Mouse (Mus musculus): ENCODE measurements around the gene Foxr2. TPM values are rescaled to one million over a fixed set of nuclear protein-coding genes. Genes with fewer than 3 reads are reported as not detected.

Foxr2 gene
- polyA plus RNA-seq (2012; rRNA removed) (0.06 and 0.10 TPM in 2 replicates), polyA plus RNA-seq (2014; fragmentation: Nextera tagmentation; extraction: Ambion mirVana) (not detected in 2 replicates)

- ATAC-seq (ENCODE audit: low FRiP score, low read depth) (no peak), DNase-seq (ENCODE audit: low spot score) (no peak)
- WGBS = 26% methylated on average over 3 of the region's 3 CpGs
- Histone ChIP-seq H3K27ac (replicated peaks; ENCODE audit: low read depth, low read length) (no peak within 1 kb of the TSS), H3K4me3 (replicated peaks; ENCODE audit: low read length) (no peak within 1 kb of the TSS), H3K4me1 (ENCODE audit: control insufficient read depth, insufficient read depth, low read length) (no peaks in the 10 kb centered on the region), H3K27me3 (ENCODE audit: control insufficient read depth, insufficient read depth, low read length) (0 out of 2 replicates have a peak, but pooled peaks cover 4% of the 10 kb centered on the region), H3K36me3 (ENCODE audit: control insufficient read depth, insufficient read depth, low read length) (no peaks in the 10 kb centered on the region), H3K9ac (ENCODE audit: low read depth, low read length, severe bottlenecking) (no peak within 1 kb of the TSS), H3K4me2 (replicated peaks; ENCODE audit: low read depth, low read length, severe bottlenecking) (no peak within 1 kb of the TSS), H3K9me3 (ENCODE audit: control insufficient read depth, low read length) (no peaks in the 10 kb centered on the region)
- no peak for TF ChIP-seq POLR2A (IDR thresholded peaks at IDR 0.05; ENCODE audit: borderline replicate concordance, extremely low read depth, insufficient read depth, insufficient read length)
These were observed at the start of gene Foxr2 for GRCm38 (mm10) chrX:153118486-153118885. Gene Foxr2, plus strand, starts transcription at chrX:153118786.

DNA sequence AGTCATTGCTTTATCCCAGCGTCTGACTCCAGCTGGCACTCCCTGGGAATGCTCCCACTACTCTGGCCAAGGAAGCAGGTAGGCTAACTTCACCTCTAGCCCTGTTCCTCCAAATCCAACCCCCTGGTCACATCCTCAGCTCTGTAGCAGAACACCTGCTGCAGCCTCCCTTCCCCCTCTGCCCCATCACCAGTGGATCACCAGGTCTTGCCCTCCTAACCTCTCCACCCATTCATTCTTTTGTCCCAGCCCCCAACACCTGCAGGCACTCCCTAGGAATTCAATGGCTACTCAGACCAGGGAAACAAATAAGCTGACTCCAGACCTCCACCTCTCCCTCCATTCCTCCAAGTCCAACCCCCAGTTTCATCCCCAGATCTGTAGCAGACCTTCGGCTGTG is 427 bp downstream of the Foxr2 start:
- Histone ChIP-seq H3K9ac (ENCODE audit: low read depth, low read length, severe bottlenecking) (no peak overlapping the region), H3K4me3 (replicated peaks; ENCODE audit: low read length) (no peak overlapping the region), H3K36me3 (ENCODE audit: control insufficient read depth, insufficient read depth, low read length) (no peaks in the 10 kb centered on the region), H3K27me3 (ENCODE audit: control insufficient read depth, insufficient read depth, low read length) (0 out of 2 replicates have a peak, but pooled peaks cover 4% of the 10 kb centered on the region), H3K9me3 (ENCODE audit: control insufficient read depth, low read length) (no peaks in the 10 kb centered on the region), H3K27ac (replicated peaks; ENCODE audit: low read depth, low read length) (no peak overlapping the region), H3K4me1 (ENCODE audit: control insufficient read depth, insufficient read depth, low read length) (no peaks in the 10 kb centered on the region), H3K4me2 (replicated peaks; ENCODE audit: low read depth, low read length, severe bottlenecking) (no peak overlapping the region)
- TF ChIP-seq POLR2A (IDR thresholded peaks at IDR 0.05; ENCODE audit: borderline replicate concordance, extremely low read depth, insufficient read depth, insufficient read length) = no peak
- no peak for ATAC-seq (ENCODE audit: low FRiP score, low read depth)
- no peak for DNase-seq (ENCODE audit: low spot score)
- 35% methylated on average over 2 of the region's 2 CpGs for WGBS

DNA sequence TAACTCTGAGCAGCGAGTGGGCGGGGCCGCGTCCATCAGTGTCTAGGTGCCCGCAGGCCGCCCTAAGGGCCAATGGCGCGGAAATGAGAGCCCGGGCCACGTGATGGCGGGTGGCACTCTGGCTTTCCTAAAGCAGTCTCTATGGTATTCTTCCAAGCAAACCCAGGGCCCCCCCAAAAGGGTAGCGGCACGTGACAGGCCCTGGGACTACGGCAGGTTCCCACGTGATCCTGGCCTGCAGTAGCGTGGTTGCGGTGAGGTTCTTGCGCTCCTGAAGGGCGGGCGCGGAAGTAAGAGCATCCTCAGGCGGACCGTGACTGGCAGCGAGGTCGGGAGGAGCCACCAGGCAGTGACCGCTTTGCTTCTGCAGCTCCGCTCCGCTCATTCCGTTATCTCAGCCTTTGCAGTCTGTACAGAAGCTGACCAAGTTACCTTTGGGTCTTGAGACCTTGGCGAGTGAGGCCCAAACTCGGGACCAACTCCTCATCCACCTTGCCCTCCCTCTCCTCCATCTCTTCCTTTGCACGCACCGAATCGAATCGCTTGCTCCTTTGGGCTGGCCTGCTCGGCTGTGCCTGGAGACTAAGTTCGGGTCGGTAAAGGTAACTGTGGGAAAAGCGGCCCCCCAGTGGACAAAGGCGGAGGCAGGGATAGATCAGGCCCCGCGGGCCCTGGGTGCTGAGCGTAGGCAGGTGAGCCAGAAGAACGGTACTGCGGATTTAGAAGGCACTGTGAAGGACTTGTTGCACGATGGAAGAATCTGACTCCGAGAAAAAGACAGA is 21.3 kb downstream of the Foxr2 start, which contains the start of gene Rragb:
Rragb (plus strand) TSS at position 248 of the 782 bp plus-strand sequence.
- 19% methylated on average over 40 of the region's 47 CpGs for WGBS
- peak within 1 kb of the TSS; percentile 45 for H3K4me3 ChIP-seq (replicated peaks; ENCODE audit: low read length)
- DNase-seq (ENCODE audit: low spot score) = peak; percentile 42
- H3K27ac ChIP-seq (replicated peaks; ENCODE audit: low read depth, low read length) = no peak within 1 kb of the TSS
- H3K9me3 ChIP-seq (ENCODE audit: control insufficient read depth, low read length) = no peaks in the 10 kb centered on the region
- H3K9ac ChIP-seq (ENCODE audit: low read depth, low read length, severe bottlenecking) = peak within 1 kb of the TSS; percentile 54
- no peaks in the 10 kb centered on the region for H3K27me3 ChIP-seq (ENCODE audit: control insufficient read depth, insufficient read depth, low read length)
- 0 out of 2 replicates have a peak, but pooled peaks have one; percentile 32 for TF ChIP-seq POLR2A (IDR thresholded peaks at IDR 0.05; ENCODE audit: borderline replicate concordance, extremely low read depth, insufficient read depth, insufficient read length)
- no peaks in the 10 kb centered on the region for H3K36me3 ChIP-seq (ENCODE audit: control insufficient read depth, insufficient read depth, low read length)
- H3K4me2 ChIP-seq (replicated peaks; ENCODE audit: low read depth, low read length, severe bottlenecking) = peak within 1 kb of the TSS; percentile 54
- H3K4me1 ChIP-seq (ENCODE audit: control insufficient read depth, insufficient read depth, low read length) = no peaks in the 10 kb centered on the region
- ATAC-seq (ENCODE audit: low FRiP score, low read depth) = peak; percentile 94

- no peaks in the 10 kb centered on the region for H3K36me3 ChIP-seq (ENCODE audit: control insufficient read depth, insufficient read depth, low read length)
- no peak overlapping the region for H3K9ac ChIP-seq (ENCODE audit: low read depth, low read length, severe bottlenecking)
- H3K4me1 ChIP-seq (ENCODE audit: control insufficient read depth, insufficient read depth, low read length) = no peaks in the 10 kb centered on the region
- DNase-seq (ENCODE audit: low spot score) (no peak), ATAC-seq (ENCODE audit: low FRiP score, low read depth) (no peak)
- H3K9me3 ChIP-seq (ENCODE audit: control insufficient read depth, low read length) = no peaks in the 10 kb centered on the region
- no peak for TF ChIP-seq POLR2A (IDR thresholded peaks at IDR 0.05; ENCODE audit: borderline replicate concordance, extremely low read depth, insufficient read depth, insufficient read length)
- no peak overlapping the region for H3K27ac ChIP-seq (replicated peaks; ENCODE audit: low read depth, low read length)
- WGBS = 83% methylated on average over 3 of the region's 3 CpGs
- no peaks in the 10 kb centered on the region for H3K27me3 ChIP-seq (ENCODE audit: control insufficient read depth, insufficient read depth, low read length)
- no peak overlapping the region for H3K4me3 ChIP-seq (replicated peaks; ENCODE audit: low read length)
- no peak overlapping the region for H3K4me2 ChIP-seq (replicated peaks; ENCODE audit: low read depth, low read length, severe bottlenecking)
These were observed 24.1 kb downstream of the Foxr2 start for GRCm38 (mm10) chrX:153142656-153143055.

- Histone ChIP-seq H3K4me1 (ENCODE audit: control insufficient read depth, insufficient read depth, low read length) (no peaks in the 10 kb centered on the region), H3K27me3 (ENCODE audit: control insufficient read depth, insufficient read depth, low read length) (no peaks in the 10 kb centered on the region), H3K9me3 (ENCODE audit: control insufficient read depth, low read length) (no peaks in the 10 kb centered on the region), H3K4me2 (replicated peaks; ENCODE audit: low read depth, low read length, severe bottlenecking) (no peak overlapping the region), H3K4me3 (replicated peaks; ENCODE audit: low read length) (no peak overlapping the region), H3K27ac (replicated peaks; ENCODE audit: low read depth, low read length) (no peak overlapping the region), H3K9ac (ENCODE audit: low read depth, low read length, severe bottlenecking) (no peak overlapping the region), H3K36me3 (ENCODE audit: control insufficient read depth, insufficient read depth, low read length) (no peaks in the 10 kb centered on the region)
- 50% methylated on average over 1 of the region's 1 CpGs for whole genome bisulfite sequencing
- no peak for TF ChIP-seq POLR2A (IDR thresholded peaks at IDR 0.05; ENCODE audit: borderline replicate concordance, extremely low read depth, insufficient read depth, insufficient read length)
- DNase-seq (ENCODE audit: low spot score) (no peak), ATAC-seq (ENCODE audit: low FRiP score, low read depth) (no peak)
These were observed 33.2 kb downstream of the Foxr2 start for GRCm38 (mm10) chrX:153151766-153152165.

All from limb, embryonic 14.5 days (tissue).